Mouse (Mus musculus): ENCODE data around the gene Cdk7. TPM values are rescaled to one million over a fixed set of nuclear protein-coding genes. Genes with fewer than 3 reads are reported as not detected.
"Not testable (repeated sequence)": the region's sequence is repeated elsewhere in the genome, so short reads cannot be mapped to it uniquely, and the experiment has no call there.

Cdk7 gene
- polyA plus RNA-seq, 1 experiment from 2014 or later: 75.6 TPM

DNA sequence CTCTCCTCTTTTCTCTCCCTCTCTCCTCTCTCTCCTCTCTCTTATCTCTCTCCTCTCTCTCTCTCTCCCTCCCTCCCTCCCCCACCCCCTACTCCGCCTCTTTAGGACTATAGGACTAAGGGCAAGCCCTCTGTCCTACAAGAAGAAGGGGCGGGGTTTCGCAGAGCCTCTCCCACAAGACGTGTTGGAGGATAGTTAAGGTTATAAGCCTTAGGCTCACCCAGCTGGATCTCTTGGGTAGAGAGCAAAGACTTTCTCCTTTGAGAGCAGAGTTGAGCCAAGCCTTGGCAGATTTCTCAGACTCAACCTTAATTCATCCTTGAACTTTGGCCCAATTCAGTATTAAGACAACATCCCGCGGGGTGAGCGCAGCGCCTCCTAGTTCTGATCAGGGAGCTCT lies 17.9 kb upstream of the Cdk7 start:
- Histone ChIP-seq H3K27ac (no peak overlapping the region), H3K4me3 (replicated peaks) (no peak overlapping the region), H3K9ac (no peak overlapping the region), H3K36me3 (no peaks in the 10 kb centered on the region), H3K4me2 (no peak overlapping the region), H3K9me3 (no peaks in the 10 kb centered on the region), H3K27me3 (replicated peaks) (no peaks in the 10 kb centered on the region), H3K4me1 (0 out of 2 replicates have a peak, but pooled peaks cover 4% of the 10 kb centered on the region)
- 50% methylated on average over 8 of the region's 8 CpGs for WGBS
- ATAC-seq (ENCODE audit: insufficient read depth, low FRiP score, low read depth): no peak

DNA sequence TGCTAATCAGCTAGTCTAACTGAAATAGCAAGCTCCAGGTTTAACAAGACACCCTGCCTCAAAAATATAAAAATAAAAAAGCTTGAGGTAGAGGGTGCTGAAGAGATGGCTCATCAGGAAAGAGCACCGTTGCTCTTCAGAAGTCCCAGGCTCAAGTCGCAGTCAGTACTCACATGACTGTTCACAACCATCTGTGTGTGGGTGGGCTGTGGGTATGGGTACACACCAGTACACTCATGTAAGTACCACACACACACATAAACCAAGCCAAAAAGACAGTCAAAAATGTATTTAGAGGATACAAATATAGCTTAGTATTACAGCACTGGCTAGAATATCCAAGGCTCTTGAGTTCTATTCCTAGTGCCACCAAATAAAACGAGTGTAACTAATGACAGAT lies 15.4 kb upstream of the Cdk7 start:
- ATAC-seq (ENCODE audit: insufficient read depth, low FRiP score, low read depth): no peak
- Histone ChIP-seq H3K9ac (no peak overlapping the region), H3K9me3 (no peaks in the 10 kb centered on the region), H3K4me1 (peaks cover 8% of the 10 kb centered on the region; the same call in 1 of the 2 replicates), H3K27me3 (replicated peaks) (no peaks in the 10 kb centered on the region), H3K27ac (no peak overlapping the region), H3K4me3 (replicated peaks) (no peak overlapping the region), H3K36me3 (no peaks in the 10 kb centered on the region), H3K4me2 (no peak overlapping the region)
- WGBS: 81% methylated on average over 3 of the region's 3 CpGs

DNA sequence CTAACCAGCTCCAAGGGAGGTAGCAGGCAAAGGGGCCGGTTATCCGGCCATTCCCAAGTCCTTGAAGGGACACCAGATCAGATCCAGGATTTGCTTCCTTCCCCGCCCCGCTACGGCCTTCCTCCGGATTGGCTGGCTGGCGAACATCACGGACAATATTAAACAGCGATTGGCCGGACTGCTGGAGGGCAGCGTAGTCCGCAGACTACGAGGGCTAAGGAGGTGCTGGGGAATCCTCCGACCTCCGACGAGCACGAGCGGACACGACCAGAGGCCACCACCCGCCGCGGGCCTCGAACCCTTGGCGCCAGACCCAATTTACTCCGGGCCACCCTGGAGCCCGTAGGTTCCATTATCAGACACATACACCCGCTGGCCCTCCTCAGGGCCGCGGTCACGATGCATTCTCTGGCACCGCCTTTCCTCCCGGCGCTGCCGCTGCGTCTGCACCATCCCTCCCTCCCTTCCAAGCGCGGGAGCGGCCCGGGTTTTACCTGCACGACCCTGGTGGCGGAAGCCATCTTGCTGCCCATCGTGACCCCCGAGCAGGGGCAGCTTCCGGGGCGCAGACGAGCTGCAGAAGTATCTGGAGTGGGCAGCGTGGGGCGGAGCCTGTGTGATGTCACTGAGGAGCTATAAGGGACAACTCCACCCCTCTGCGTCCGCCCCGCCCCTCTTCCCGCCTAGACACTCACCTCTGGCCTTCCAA lies 13.5 kb upstream of the Cdk7 start, which contains the start of gene Mrps36:
Gene Mrps36, minus strand, starts transcription at position 624 of the 709 bp plus-strand sequence.
- peak; percentile 95 for ATAC-seq (ENCODE audit: insufficient read depth, low FRiP score, low read depth)
- Histone ChIP-seq H3K27me3 (replicated peaks) (no peaks in the 10 kb centered on the region), H3K4me1 (peaks cover 8% of the 10 kb centered on the region; the same call in 1 of the 2 replicates), H3K4me2 (peak within 1 kb of the TSS; percentile 63), H3K27ac (peak within 1 kb of the TSS; percentile 98), H3K9me3 (no peaks in the 10 kb centered on the region), H3K36me3 (no peaks in the 10 kb centered on the region), H3K9ac (peak within 1 kb of the TSS; percentile 77), H3K4me3 (replicated peaks) (peak within 1 kb of the TSS; percentile 92)
- WGBS: under 1% methylated on average over 52 of the region's 52 CpGs

DNA sequence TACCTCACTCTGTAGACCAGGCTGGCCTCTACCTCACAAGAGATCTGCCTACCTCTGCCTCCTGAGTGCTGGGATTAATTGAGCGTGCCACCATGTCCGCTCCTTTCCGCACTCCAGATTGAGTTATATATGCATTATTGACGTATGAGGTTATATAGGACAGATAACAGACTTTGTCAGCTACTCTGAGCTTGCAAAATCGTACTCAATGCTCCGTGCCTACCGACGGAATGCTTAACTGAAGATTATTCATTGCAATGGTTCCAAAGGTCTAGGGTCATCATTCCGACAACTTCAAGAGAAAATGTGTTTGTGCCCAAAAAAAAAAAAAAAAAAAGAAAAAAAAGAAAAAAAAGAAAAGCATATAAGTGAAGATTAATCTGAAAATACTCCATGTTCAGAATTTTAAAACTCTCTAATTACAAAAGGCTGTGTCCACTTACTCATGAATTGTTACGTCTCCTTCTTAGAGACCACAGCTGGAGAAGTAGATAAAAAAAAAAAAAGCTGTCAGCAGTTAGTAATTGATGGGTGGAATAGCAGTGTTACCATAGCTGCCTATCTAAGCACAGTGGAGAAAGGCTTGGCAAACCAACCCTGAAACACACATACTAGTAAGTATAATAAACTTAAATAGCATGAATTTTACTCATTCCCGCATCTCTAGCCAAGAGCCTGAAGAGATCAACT lies 12.8 kb upstream of the Cdk7 start:
- 49% methylated on average over 11 of the region's 11 CpGs for WGBS
- Histone ChIP-seq H3K4me1 (peaks cover 8% of the 10 kb centered on the region; the same call in 1 of the 2 replicates), H3K9ac (0 out of 2 replicates have a peak overlapping the region, but pooled peaks have one; percentile 13), H3K4me3 (replicated peaks) (peak overlapping the region; percentile 92), H3K27me3 (replicated peaks) (no peaks in the 10 kb centered on the region), H3K27ac (peak overlapping the region; percentile 98), H3K4me2 (peak overlapping the region; percentile 63), H3K36me3 (no peaks in the 10 kb centered on the region), H3K9me3 (no peaks in the 10 kb centered on the region)
- peak; percentile 27 for ATAC-seq (ENCODE audit: insufficient read depth, low FRiP score, low read depth)

DNA sequence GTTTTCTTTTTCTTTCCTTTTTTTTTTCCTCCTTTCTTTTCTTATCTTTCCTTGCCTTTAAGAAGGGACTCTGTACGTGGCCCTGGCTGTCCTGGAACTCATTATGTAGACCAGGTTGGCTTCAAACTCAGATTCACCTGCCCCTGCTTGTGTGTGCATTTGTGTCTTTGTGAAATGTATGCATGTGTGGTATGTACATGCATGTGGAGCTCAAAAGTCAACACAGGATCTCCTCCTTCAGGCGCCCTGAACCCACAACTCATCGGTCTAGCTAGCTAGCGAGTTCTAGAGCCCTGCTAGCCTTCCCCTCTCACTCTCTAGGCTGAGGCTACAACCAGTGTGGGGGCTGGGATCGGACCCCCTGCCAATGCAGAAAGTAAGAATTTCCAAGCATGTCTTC lies 12.1 kb upstream of the Cdk7 start:
- H3K27ac ChIP-seq: no peak overlapping the region

DNA sequence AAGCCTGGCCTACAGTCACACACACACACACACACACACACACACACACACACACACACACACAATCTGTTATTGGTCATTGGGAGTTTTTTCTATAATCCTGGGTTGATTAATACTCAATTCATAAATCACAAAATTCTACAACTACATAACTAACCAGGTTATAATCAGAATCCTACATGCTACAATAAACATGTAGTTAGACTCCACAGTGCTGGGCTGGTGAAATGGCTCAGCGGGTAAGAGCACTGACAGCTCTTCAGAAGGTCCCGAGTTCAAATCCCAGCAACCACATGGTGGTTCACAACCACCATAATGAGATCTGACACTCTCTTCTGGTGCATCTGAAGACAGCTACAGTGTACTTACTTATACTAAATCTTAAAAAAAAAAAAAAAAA lies 2.0 kb upstream of the Cdk7 start:
- H3K4me1 ChIP-seq: peaks cover 13% of the 10 kb centered on the region
- no peak overlapping the region for H3K4me3 ChIP-seq (replicated peaks)
- H3K27ac ChIP-seq: no peak overlapping the region
- H3K36me3 ChIP-seq: peaks cover 5% of the 10 kb centered on the region
- ATAC-seq (ENCODE audit: insufficient read depth, low FRiP score, low read depth): no peak
- WGBS: 93% methylated on average over 2 of the region's 2 CpGs
- no peaks in the 10 kb centered on the region for H3K9me3 ChIP-seq
- no peak overlapping the region for H3K4me2 ChIP-seq
- H3K9ac ChIP-seq: no peak overlapping the region
- no peaks in the 10 kb centered on the region for H3K27me3 ChIP-seq (replicated peaks)

More for the DNA sequence above, 12.1 kb upstream of the Cdk7 start:
- H3K4me1 ChIP-seq: peaks cover 8% of the 10 kb centered on the region; the same call in 1 of the 2 replicates
- 78% methylated on average over 5 of the region's 5 CpGs for WGBS
- H3K9me3 ChIP-seq: no peaks in the 10 kb centered on the region
- H3K36me3 ChIP-seq: no peaks in the 10 kb centered on the region
- no peak overlapping the region for H3K4me3 ChIP-seq (replicated peaks)
- H3K27me3 ChIP-seq (replicated peaks): no peaks in the 10 kb centered on the region
- no peak overlapping the region for H3K9ac ChIP-seq
- H3K4me2 ChIP-seq: peak overlapping the region; percentile 63; the same call in 1 of the 2 replicates
- no peak for ATAC-seq (ENCODE audit: insufficient read depth, low FRiP score, low read depth)

DNA sequence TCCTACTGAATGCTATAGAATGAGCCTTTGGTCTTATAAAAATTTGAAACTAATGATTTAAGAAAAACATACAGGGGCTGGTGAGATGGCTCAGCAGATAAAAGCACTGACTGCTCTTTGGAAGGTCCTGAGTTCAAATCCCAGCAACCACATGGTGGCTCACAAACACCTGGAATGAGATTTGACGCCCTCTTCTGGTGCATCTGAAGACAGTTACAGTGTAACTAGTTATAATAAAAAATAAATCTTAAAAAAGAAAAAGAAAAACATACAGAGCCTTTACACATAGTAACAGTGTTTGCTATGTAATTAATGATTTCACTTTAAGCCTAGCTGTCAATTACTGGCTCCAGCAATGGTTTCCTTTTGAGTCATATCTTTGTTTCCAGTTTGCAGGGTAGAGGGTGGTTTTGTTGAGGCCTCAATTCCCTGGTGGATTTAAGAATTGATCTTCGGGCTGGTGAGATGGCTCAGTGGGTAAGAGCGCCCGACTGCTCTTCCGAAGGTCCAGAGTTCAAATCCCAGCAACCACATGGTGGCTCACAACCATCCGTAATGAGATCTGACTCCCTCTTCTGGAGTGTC lies 815 bp upstream of the Cdk7 start:
- H3K9me3 ChIP-seq; ATAC-seq (ENCODE audit: insufficient read depth, low FRiP score, low read depth); H3K4me3 ChIP-seq (replicated peaks); H3K9ac ChIP-seq; H3K36me3 ChIP-seq; H3K27me3 ChIP-seq (replicated peaks): not testable (repeated sequence)
- Histone ChIP-seq H3K27ac (peak overlapping the region; percentile 94; the same call in 1 of the 2 replicates), H3K4me2 (peak overlapping the region; percentile 62), H3K4me1 (peaks cover 13% of the 10 kb centered on the region)
- 81% methylated on average over 6 of the region's 6 CpGs for WGBS

DNA sequence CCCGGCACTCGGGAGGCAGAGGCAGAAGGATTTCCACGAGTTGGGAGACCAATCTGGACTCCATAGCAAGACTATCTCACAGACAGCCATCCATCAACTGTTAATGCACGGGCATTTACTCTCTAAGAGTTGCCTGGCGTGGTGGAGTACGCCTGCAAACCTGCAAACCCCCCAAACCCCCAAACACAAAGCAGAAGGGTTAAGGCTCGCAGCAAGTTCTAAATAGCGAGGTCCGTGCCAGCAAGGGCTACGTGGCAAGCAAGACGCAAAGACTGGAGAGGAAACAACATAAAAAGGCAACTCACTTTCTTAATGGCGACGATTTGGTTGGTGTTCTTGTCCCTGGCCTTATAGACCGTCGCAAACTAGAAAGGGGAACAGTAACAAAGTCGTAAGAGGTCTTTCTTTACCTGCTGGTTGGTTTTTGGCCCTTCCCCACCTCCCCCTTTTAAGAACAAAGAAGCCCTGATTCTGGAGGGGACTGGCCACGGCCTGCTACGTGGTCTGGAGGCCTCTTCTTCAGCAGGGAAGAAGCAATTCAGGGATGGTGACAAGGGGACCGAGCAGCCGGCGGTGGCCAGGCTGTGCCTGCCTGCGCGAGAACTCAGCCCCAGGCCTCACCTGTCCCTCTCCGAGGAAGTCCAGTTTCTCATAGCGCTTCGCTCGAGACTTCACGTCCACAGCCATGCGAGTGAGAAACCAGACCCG lies 432 bp downstream of the Cdk7 start:
- Histone ChIP-seq H3K27me3 (replicated peaks) (no peaks in the 10 kb centered on the region), H3K9ac (peak overlapping the region; percentile 70), H3K36me3 (peaks cover 6% of the 10 kb centered on the region), H3K4me3 (replicated peaks) (peak overlapping the region; percentile 85), H3K4me1 (peaks cover 13% of the 10 kb centered on the region), H3K27ac (peak overlapping the region; percentile 94), H3K4me2 (peak overlapping the region; percentile 62), H3K9me3 (no peaks in the 10 kb centered on the region)
- no peak for ATAC-seq (ENCODE audit: insufficient read depth, low FRiP score, low read depth)
- under 1% methylated on average over 30 of the region's 30 CpGs for WGBS

DNA sequence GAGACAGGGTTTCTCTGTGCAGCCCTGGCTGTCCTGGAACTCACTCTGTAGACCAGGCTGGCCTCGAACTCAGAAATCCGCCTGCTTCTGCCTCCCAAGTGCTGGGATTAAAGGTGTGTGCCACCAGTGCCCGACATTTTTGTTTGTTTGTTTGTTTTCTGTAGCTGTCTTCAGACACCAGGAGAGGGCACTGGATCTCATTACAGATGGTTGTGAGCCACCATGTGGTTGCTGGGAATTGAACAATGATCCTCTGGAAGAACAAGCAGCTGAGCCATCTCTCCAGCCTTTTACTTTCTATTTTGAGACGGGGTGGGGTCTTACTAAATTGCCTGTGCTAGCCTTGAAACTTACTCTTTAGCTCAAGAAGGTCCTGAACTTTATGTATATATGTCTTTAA lies 2.2 kb downstream of the Cdk7 start:
- not testable (repeated sequence) for H3K4me3 ChIP-seq (replicated peaks); ATAC-seq (ENCODE audit: insufficient read depth, low FRiP score, low read depth); H3K27me3 ChIP-seq (replicated peaks); H3K9ac ChIP-seq; H3K36me3 ChIP-seq; H3K4me2 ChIP-seq; H3K9me3 ChIP-seq; H3K27ac ChIP-seq
- H3K4me1 ChIP-seq: peaks cover 13% of the 10 kb centered on the region
- 89% methylated on average over 4 of the region's 4 CpGs for WGBS

DNA sequence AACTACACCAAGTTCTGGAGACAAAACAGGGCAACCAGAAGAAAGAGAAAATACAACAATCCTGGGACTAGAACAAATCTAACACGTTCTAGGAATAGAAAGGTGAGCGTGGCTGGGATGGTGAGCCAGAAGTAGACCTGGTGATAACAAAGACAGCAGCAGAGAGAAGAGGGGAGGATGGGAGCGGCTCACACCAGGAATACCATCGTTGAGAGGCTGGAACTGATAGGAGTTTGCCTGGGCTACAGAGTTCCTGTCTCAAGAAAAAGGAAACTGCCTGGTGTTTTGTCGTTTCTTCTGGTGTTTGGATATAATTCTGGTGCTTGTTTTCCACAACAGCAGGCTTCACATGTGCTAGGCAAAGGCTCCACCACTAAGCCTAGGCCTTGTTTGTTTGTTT lies 2.7 kb downstream of the Cdk7 start:
- Histone ChIP-seq H3K27ac (no peak overlapping the region), H3K36me3 (peaks cover 10% of the 10 kb centered on the region), H3K4me3 (replicated peaks) (no peak overlapping the region), H3K27me3 (replicated peaks) (no peaks in the 10 kb centered on the region), H3K4me2 (no peak overlapping the region), H3K9ac (no peak overlapping the region), H3K4me1 (peaks cover 13% of the 10 kb centered on the region), H3K9me3 (no peaks in the 10 kb centered on the region)
- ATAC-seq (ENCODE audit: insufficient read depth, low FRiP score, low read depth): no peak
- 89% methylated on average over 5 of the region's 5 CpGs for whole genome bisulfite sequencing

DNA sequence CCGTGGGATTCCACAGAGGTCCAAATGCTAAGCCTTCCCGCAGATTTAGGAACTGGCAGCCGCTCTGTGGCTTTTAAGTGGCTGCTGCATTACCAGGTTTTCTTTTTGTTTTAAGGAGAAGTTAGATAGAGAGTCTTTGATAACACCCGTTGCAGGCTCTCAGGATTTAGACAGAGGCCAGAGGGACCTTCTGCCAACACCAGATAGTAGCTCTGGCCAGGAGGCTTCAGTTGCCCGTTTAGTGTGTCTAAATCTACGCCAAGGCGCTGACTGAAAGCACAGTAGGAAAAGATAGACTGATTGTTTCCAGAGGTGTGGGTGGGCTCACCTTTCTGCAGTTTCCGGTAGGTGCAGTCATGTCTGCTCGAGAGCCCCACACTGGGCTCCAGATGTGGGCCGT lies 5.5 kb downstream of the Cdk7 start:
- peaks cover 13% of the 10 kb centered on the region for H3K4me1 ChIP-seq
- no peaks in the 10 kb centered on the region for H3K27me3 ChIP-seq (replicated peaks)
- H3K9ac ChIP-seq: no peak overlapping the region
- no peak overlapping the region for H3K4me2 ChIP-seq
- WGBS: 83% methylated on average over 10 of the region's 10 CpGs
- H3K27ac ChIP-seq: no peak overlapping the region
- no peaks in the 10 kb centered on the region for H3K9me3 ChIP-seq
- no peak for ATAC-seq (ENCODE audit: insufficient read depth, low FRiP score, low read depth)
- H3K36me3 ChIP-seq: peaks cover 19% of the 10 kb centered on the region
- H3K4me3 ChIP-seq (replicated peaks): no peak overlapping the region

Measured in stomach, embryonic 15.5 days (tissue).